In genomic region chr4:136462086-136462838, GRCm38 (mm10) we compare ENCODE assay signal across 8 mouse cellular contexts. TPM values are rescaled to one million over a fixed set of nuclear protein-coding genes. Genes with fewer than 3 reads are reported as not detected.
A peak's percentile ranks its signal among the peaks of the same experiment; 100 is the strongest.
DNase-seq lines count a peak whose midpoint lies in the region; ATAC-seq and TF ChIP-seq lines count a peak whose summit lies in the region.

Gene 6030445D17Rik (plus strand): TSS chr4:136462250.

- peak; percentile 88 for DNase-seq in heart, postnatal 14 days
- DNase-seq in kidney, postnatal 4 days, result peak; percentile 82 to 89
- peak; percentile 55 for DNase-seq in ovary, postnatal 10 days (ENCODE audit: low spot score)
- peak; percentile 51 for DNase-seq in thymus, postnatal 25 days

- WGBS in forebrain, embryonic 15.5 days, result under 1% methylated on average over 59 of the region's 64 CpGs
- WGBS in lung, embryonic 15.5 days, result 2% methylated on average over 63 of the region's 64 CpGs

- H3K4me2 ChIP-seq in forebrain, embryonic 15.5 days (replicated peaks), result peak within 1 kb of the TSS; percentile 90
- peak within 1 kb of the TSS; percentile 98 for H3K4me2 ChIP-seq in lung, embryonic 15.5 days

- H3K9ac ChIP-seq in ES-Bruce4 (ENCODE audit: low read depth, poor library complexity, severe bottlenecking), result peak within 1 kb of the TSS; percentile 80
- H3K9ac ChIP-seq in forebrain, embryonic 15.5 days (replicated peaks), result peak within 1 kb of the TSS; percentile 57
- H3K9ac ChIP-seq in lung, embryonic 15.5 days, result peak within 1 kb of the TSS; percentile 64

- peak within 1 kb of the TSS; percentile 86 for H3K4me3 ChIP-seq in ES-Bruce4 (ENCODE audit: low read depth, low read length)
- H3K4me3 ChIP-seq in forebrain, embryonic 15.5 days, result peak within 1 kb of the TSS; percentile 59
- peak within 1 kb of the TSS; percentile 67 for H3K4me3 ChIP-seq in lung, embryonic 15.5 days

- H3K27me3 ChIP-seq in ES-Bruce4 (ENCODE audit: control insufficient read depth, insufficient read depth, low read length, poor library complexity, severe bottlenecking), result no peaks in the 10 kb centered on the region
- peaks cover 25% of the 10 kb centered on the region for H3K27me3 ChIP-seq in forebrain, embryonic 15.5 days
- H3K27me3 ChIP-seq in lung, embryonic 15.5 days, result peaks cover 12% of the 10 kb centered on the region; the same call in 1 of the 2 replicates

- no peaks in the 10 kb centered on the region for H3K9me3 ChIP-seq in ES-Bruce4 (replicated peaks; ENCODE audit: control insufficient read depth, insufficient read depth, low read length, poor library complexity, severe bottlenecking)
- H3K9me3 ChIP-seq in forebrain, embryonic 15.5 days, result no peaks in the 10 kb centered on the region
- no peaks in the 10 kb centered on the region for H3K9me3 ChIP-seq in lung, embryonic 15.5 days

- peak; percentile 37; the same call in 1 of the 2 replicates for ATAC-seq in cerebellum, adult (ENCODE audit: insufficient number of reproducible peaks, low FRiP score, low TSS enrichment)
- peak; percentile 87 for ATAC-seq in forebrain, embryonic 15.5 days (replicated peaks)
- peak; percentile 84 for ATAC-seq in lung, embryonic 15.5 days (ENCODE audit: borderline replicate concordance, extremely low read depth, low FRiP score, low TSS enrichment)

- no peak for TF ChIP-seq CTCF in ES-Bruce4 (IDR thresholded peaks at IDR 0.05; ENCODE audit: low read depth, low read length)

- intact Hi-C loops in heart, postnatal 14 days (cut with DNase I), result no loop called here

- H3K4me1 ChIP-seq in ES-Bruce4 (ENCODE audit: control insufficient read depth, insufficient read depth, low read length), result peaks cover 4% of the 10 kb centered on the region
- peaks cover 16% of the 10 kb centered on the region for H3K4me1 ChIP-seq in forebrain, embryonic 15.5 days
- peaks cover 26% of the 10 kb centered on the region for H3K4me1 ChIP-seq in lung, embryonic 15.5 days

- no peak for TF ChIP-seq EP300 in ES-Bruce4 (IDR thresholded peaks at IDR 0.05; ENCODE audit: insufficient read depth, low read depth, low read length)

- no peaks in the 10 kb centered on the region for H3K36me3 ChIP-seq in ES-Bruce4 (ENCODE audit: control insufficient read depth, insufficient read depth, low read length, poor library complexity, severe bottlenecking)
- H3K36me3 ChIP-seq in forebrain, embryonic 15.5 days, result no peaks in the 10 kb centered on the region
- no peaks in the 10 kb centered on the region for H3K36me3 ChIP-seq in lung, embryonic 15.5 days

- no peak for TF ChIP-seq POLR2A in ES-Bruce4 (IDR thresholded peaks at IDR 0.05; ENCODE audit: insufficient read depth, low read length)

- peak within 1 kb of the TSS; percentile 90 for H3K27ac ChIP-seq in ES-Bruce4 (ENCODE audit: insufficient read depth, low read length)
- peak within 1 kb of the TSS; percentile 29 for H3K27ac ChIP-seq in forebrain, embryonic 15.5 days (replicated peaks)
- peak within 1 kb of the TSS; percentile 84 for H3K27ac ChIP-seq in lung, embryonic 15.5 days

RNA-seq across cellular contexts. Expression of gene 6030445D17Rik, which starts in this region (rescaled TPM):
- 0.40 and 0.46 TPM in 2 replicates for polyA plus RNA-seq in ES-Bruce4 (2011; ENCODE audit: insufficient read depth, insufficient read length, low read depth, missing spikeins)
- polyA plus RNA-seq in forebrain, embryonic 15.5 days (2015; fragmentation: Nextera tagmentation; extraction: Ambion mirVana), result 0.10 and 0.57 TPM in 2 replicates
- under 1 TPM; 0.41 to 0.79 TPM for total RNA-seq in heart, postnatal 14 days (2021)
- polyA plus RNA-seq in lung, embryonic 15.5 days (2015; fragmentation: Nextera tagmentation; extraction: Ambion mirVana), result 0.46 and 0.57 TPM in 2 replicates

Comparison
In these comparisons a context has a peak if more than half of its experiments do, and no peak if none do; other contexts are left out.
1. Peak in every context shown above with its lines: DNase-seq, ATAC-seq, H3K4me3 ChIP-seq and H3K27ac ChIP-seq.
2. Peak in ATAC-seq, H3K4me3 ChIP-seq, H3K27ac ChIP-seq, H3K9ac ChIP-seq and H3K4me2 ChIP-seq in forebrain, embryonic 15.5 days; RNA of the gene not detected or under 1 TPM.
3. Peak in DNase-seq in heart, postnatal 14 days; RNA of the gene not detected or under 1 TPM.
4. Peak in ATAC-seq, H3K4me3 ChIP-seq, H3K27ac ChIP-seq, H3K9ac ChIP-seq and H3K4me2 ChIP-seq in lung, embryonic 15.5 days; RNA of the gene not detected or under 1 TPM.
5. H3K27ac ChIP-seq: peak in every context shown above with its lines; median percentile 90 in ES-Bruce4; 84 in lung, embryonic 15.5 days; 29 in forebrain, embryonic 15.5 days.
6. ATAC-seq: peak in every context shown above with its lines; median percentile 87 in forebrain, embryonic 15.5 days; 84 in lung, embryonic 15.5 days; 37 in cerebellum, adult.